Mouse (Mus musculus): ENCODE data around the gene Gm20388. TPM values are rescaled to one million over a fixed set of nuclear protein-coding genes. Genes with fewer than 3 reads are reported as not detected.

Gene Gm20388
- polyA plus RNA-seq, 1 experiment from 2014 or later = not detected

DNA sequence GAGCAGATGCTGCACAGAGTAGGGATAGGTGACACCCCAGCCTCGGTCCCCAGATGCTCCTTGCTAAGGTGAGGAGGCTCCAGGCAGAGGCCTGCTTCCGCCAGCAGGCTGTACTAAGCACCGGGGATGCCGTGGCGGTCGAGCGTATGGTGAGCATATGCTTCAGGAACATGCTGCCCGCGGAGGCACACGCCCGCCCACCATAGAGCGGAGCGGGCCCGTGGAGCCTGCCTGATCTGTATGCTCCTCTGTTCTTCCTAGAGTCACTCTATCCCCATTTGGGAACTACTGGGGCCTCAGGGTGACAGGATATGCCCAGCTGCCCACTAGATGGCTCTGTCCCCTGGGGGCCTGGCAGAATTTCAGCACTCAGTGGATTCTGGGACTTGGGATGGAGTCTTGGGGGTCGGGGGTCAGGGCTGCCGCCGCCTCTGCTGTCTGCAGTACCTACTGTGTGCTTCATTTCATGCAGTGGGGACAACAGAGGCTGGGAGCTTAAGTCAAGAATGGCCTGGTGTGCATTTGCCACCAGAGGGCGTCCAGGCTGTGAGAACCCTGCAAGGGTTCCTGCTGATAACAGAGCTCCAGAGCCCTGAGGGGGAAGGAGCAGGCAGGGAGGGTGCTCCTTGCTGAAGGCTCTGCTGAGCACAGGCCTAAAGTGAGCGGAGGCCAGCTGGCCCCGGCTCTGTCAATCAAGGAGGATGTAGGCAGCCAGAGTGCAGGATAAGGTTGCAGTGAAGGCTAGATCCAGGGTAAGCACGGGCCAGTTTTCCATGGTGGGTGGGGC, 377.7 kb downstream of the Gm20388 start:
- Histone ChIP-seq H3K9ac (no peak overlapping the region), H3K4me1 (peaks cover 97% of the 10 kb centered on the region), H3K27ac (peak overlapping the region; percentile 49), H3K36me3 (no peaks in the 10 kb centered on the region), H3K27me3 (no peaks in the 10 kb centered on the region), H3K4me3 (no peak overlapping the region), H3K4me2 (no peak overlapping the region), H3K9me3 (no peaks in the 10 kb centered on the region)
- ATAC-seq (ENCODE audit: insufficient number of reproducible peaks, insufficient read depth, low FRiP score, low TSS enrichment, low read depth) = no peak
- WGBS = 27% methylated on average over 21 of the region's 21 CpGs

- WGBS = 74% methylated on average over 7 of the region's 7 CpGs
- H3K4me3 ChIP-seq = no peak overlapping the region
- H3K4me1 ChIP-seq = peaks cover 97% of the 10 kb centered on the region
- ATAC-seq (ENCODE audit: insufficient number of reproducible peaks, insufficient read depth, low FRiP score, low TSS enrichment, low read depth) = no peak
- no peaks in the 10 kb centered on the region for H3K27me3 ChIP-seq
- H3K36me3 ChIP-seq = no peaks in the 10 kb centered on the region
- no peak overlapping the region for H3K9ac ChIP-seq
- no peak overlapping the region for H3K4me2 ChIP-seq
- H3K9me3 ChIP-seq = no peaks in the 10 kb centered on the region
- H3K27ac ChIP-seq = 0 out of 2 replicates have a peak overlapping the region, but pooled peaks have one; percentile 51
Measured at GRCm38 (mm10) chr8:120289191-120289590, 378.6 kb downstream of the Gm20388 start.

DNA sequence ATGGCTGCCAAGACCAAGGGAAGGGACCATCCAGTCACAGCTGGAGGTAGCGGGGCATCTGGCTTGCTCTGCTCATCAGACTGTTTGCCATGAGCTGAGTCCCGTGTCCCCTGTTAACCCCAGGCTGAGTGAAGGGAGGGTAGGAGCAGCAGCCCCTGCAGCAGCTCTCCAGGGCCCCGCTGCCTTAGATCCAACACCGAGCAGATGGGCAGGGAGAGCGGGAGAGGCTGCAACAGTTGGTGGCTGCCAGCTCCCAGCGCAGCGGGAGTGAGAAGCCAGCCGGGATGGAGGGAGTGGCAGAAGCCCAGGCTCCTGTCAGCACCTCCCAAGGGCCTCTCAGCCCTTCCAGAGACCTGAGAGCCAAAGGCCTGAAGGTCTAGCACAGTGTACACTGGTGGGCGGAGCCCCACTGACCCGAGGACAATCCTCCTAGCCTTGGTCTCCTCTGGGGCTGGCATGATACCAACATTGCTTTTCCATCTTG, 379.1 kb downstream of the Gm20388 start:
- no peaks in the 10 kb centered on the region for H3K27me3 ChIP-seq
- H3K4me1 ChIP-seq = peaks cover 97% of the 10 kb centered on the region
- WGBS = 31% methylated on average over 10 of the region's 10 CpGs
- ATAC-seq (ENCODE audit: insufficient number of reproducible peaks, insufficient read depth, low FRiP score, low TSS enrichment, low read depth) = no peak
- H3K9ac ChIP-seq = 0 out of 2 replicates have a peak overlapping the region, but pooled peaks have one; percentile 16
- no peak overlapping the region for H3K4me2 ChIP-seq
- H3K36me3 ChIP-seq = no peaks in the 10 kb centered on the region
- H3K27ac ChIP-seq = peak overlapping the region; percentile 51; the same call in 1 of the 2 replicates
- no peaks in the 10 kb centered on the region for H3K9me3 ChIP-seq
- no peak overlapping the region for H3K4me3 ChIP-seq

GRCm38 (mm10) chr8:120290614-120291013, 380.0 kb downstream of the Gm20388 start:
- Histone ChIP-seq H3K9ac (no peak overlapping the region), H3K4me2 (no peak overlapping the region), H3K36me3 (no peaks in the 10 kb centered on the region), H3K27ac (0 out of 2 replicates have a peak overlapping the region, but pooled peaks have one; percentile 17), H3K4me1 (peaks cover 97% of the 10 kb centered on the region), H3K27me3 (no peaks in the 10 kb centered on the region), H3K9me3 (no peaks in the 10 kb centered on the region), H3K4me3 (no peak overlapping the region)
- 53% methylated on average over 15 of the region's 15 CpGs for WGBS
- no peak for ATAC-seq (ENCODE audit: insufficient number of reproducible peaks, insufficient read depth, low FRiP score, low TSS enrichment, low read depth)

GRCm38 (mm10) chr8:120291650-120292049, 381.0 kb downstream of the Gm20388 start:
- Histone ChIP-seq H3K4me3 (no peak overlapping the region), H3K9ac (no peak overlapping the region), H3K4me2 (no peak overlapping the region), H3K27me3 (no peaks in the 10 kb centered on the region), H3K9me3 (no peaks in the 10 kb centered on the region), H3K27ac (no peak overlapping the region), H3K36me3 (no peaks in the 10 kb centered on the region), H3K4me1 (peaks cover 97% of the 10 kb centered on the region)
- 87% methylated on average over 9 of the region's 9 CpGs for WGBS
- ATAC-seq (ENCODE audit: insufficient number of reproducible peaks, insufficient read depth, low FRiP score, low TSS enrichment, low read depth) = no peak

- Histone ChIP-seq H3K4me1 (peaks cover 97% of the 10 kb centered on the region), H3K4me3 (no peak overlapping the region), H3K27me3 (no peaks in the 10 kb centered on the region), H3K4me2 (no peak overlapping the region), H3K27ac (no peak overlapping the region; the same call in 1 of the 2 replicates), H3K9ac (0 out of 2 replicates have a peak overlapping the region, but pooled peaks have one; percentile 40), H3K36me3 (no peaks in the 10 kb centered on the region), H3K9me3 (no peaks in the 10 kb centered on the region)
- 53% methylated on average over 8 of the region's 8 CpGs for WGBS
- ATAC-seq (ENCODE audit: insufficient number of reproducible peaks, insufficient read depth, low FRiP score, low TSS enrichment, low read depth) = no peak
Measured at GRCm38 (mm10) chr8:120292316-120293107, 381.9 kb downstream of the Gm20388 start.

DNA sequence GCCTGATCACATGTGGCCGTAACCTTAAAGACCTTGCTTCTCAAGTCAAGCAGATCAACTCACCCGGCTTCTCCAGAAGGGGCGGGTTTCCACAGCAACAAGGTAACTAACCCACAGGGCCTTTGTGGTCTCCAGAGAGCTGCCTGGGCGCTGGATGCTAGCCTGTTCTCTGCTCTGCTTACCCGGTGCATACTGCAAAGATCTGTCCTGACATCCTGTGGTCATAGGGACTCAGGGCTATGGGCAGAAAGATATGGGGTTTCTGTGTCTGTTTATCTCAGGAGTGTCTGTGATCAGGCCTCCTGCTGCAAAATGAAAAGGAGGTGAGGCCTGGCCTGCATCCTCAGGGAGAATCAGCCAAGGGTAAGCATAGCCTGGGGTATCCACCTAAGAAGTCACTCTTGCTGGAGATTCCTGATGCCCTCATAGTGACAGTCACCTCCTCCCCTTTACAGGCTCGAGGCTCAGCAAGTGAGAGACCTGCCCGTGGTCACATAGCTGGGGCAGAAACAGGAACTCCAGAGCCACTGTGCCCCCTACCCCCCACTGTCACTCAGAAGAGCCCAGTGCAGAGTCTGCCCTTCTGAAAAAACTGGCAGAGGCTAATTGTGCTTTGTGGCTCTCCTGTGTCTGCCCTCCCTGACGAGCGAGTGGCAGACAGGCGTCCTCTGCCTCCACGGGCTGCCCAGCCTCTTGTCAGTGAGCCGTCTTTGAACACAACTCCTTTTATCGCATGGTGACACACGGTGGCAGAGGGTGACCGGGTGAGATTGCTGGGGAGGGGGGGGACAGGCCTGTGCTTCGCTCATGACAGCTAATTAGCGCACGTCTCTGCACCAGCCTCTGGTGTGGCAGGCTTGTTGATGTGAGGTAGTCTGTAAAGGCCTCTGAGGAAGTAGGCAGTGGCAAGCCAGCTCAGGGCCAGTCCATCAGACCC, 383.0 kb downstream of the Gm20388 start:
- H3K9me3 ChIP-seq = no peaks in the 10 kb centered on the region
- H3K4me1 ChIP-seq = peaks cover 97% of the 10 kb centered on the region
- H3K27ac ChIP-seq = no peak overlapping the region; the same call in none of the 2 replicates
- H3K27me3 ChIP-seq = no peaks in the 10 kb centered on the region
- 39% methylated on average over 18 of the region's 18 CpGs for WGBS
- no peak overlapping the region for H3K4me3 ChIP-seq
- H3K36me3 ChIP-seq = no peaks in the 10 kb centered on the region
- peak overlapping the region; percentile 49; the same call in 1 of the 2 replicates for H3K9ac ChIP-seq
- ATAC-seq (ENCODE audit: insufficient number of reproducible peaks, insufficient read depth, low FRiP score, low TSS enrichment, low read depth) = no peak
- H3K4me2 ChIP-seq = no peak overlapping the region

- Histone ChIP-seq H3K4me3 (no peak overlapping the region), H3K9ac (peak overlapping the region; percentile 12; the same call in 1 of the 2 replicates), H3K27ac (peak overlapping the region; percentile 7; the same call in 1 of the 2 replicates), H3K4me2 (peak overlapping the region; percentile 21; the same call in 1 of the 2 replicates), H3K4me1 (peaks cover 94% of the 10 kb centered on the region), H3K9me3 (no peaks in the 10 kb centered on the region), H3K27me3 (no peaks in the 10 kb centered on the region), H3K36me3 (no peaks in the 10 kb centered on the region)
- no peak for ATAC-seq (ENCODE audit: insufficient number of reproducible peaks, insufficient read depth, low FRiP score, low TSS enrichment, low read depth)
- WGBS = 17% methylated on average over 16 of the region's 17 CpGs
Measured at GRCm38 (mm10) chr8:120294982-120295870, 384.6 kb downstream of the Gm20388 start.

GRCm38 (mm10) chr8:120297000-120297399, 386.4 kb downstream of the Gm20388 start:
- WGBS = 35% methylated on average over 5 of the region's 5 CpGs
- H3K9ac ChIP-seq = 0 out of 2 replicates have a peak overlapping the region, but pooled peaks have one; percentile 21
- peak overlapping the region; percentile 55; the same call in 1 of the 2 replicates for H3K27ac ChIP-seq
- no peaks in the 10 kb centered on the region for H3K27me3 ChIP-seq
- H3K4me2 ChIP-seq = no peak overlapping the region
- peaks cover 92% of the 10 kb centered on the region for H3K4me1 ChIP-seq
- H3K36me3 ChIP-seq = no peaks in the 10 kb centered on the region
- no peaks in the 10 kb centered on the region for H3K9me3 ChIP-seq
- H3K4me3 ChIP-seq = no peak overlapping the region
- no peak for ATAC-seq (ENCODE audit: insufficient number of reproducible peaks, insufficient read depth, low FRiP score, low TSS enrichment, low read depth)
